Mouse (Mus musculus): ENCODE measurements around the gene 4933412E24Rik.

Gene 4933412E24Rik

GRCm38 (mm10) chr15:60016513-60016912 lies at the start of gene 4933412E24Rik:
4933412E24Rik (minus strand) TSS chr15:60016613.
- no peak for DNase-seq

- no peak for DNase-seq
These were observed 14.3 kb upstream of the 4933412E24Rik start for GRCm38 (mm10) chr15:60030728-60031127.

- DNase-seq = no peak
These were observed 4.8 kb upstream of the 4933412E24Rik start for GRCm38 (mm10) chr15:60021256-60021655.

GRCm38 (mm10) chr15:60010199-60010598 lies 6.2 kb downstream of the 4933412E24Rik start:
- DNase-seq = no peak

GRCm38 (mm10) chr15:60009610-60010009 lies 6.8 kb downstream of the 4933412E24Rik start:
- no peak for DNase-seq

GRCm38 (mm10) chr15:59983777-59984176 lies 32.6 kb downstream of the 4933412E24Rik start:
- DNase-seq = no peak

- DNase-seq = no peak
These were observed 41.1 kb downstream of the 4933412E24Rik start for GRCm38 (mm10) chr15:59975310-59975709.

GRCm38 (mm10) chr15:59974584-59974983 lies 41.8 kb downstream of the 4933412E24Rik start:
- no peak for DNase-seq

- DNase-seq = no peak
These were observed 42.5 kb downstream of the 4933412E24Rik start for GRCm38 (mm10) chr15:59973651-59974519.

Data from cerebellum, postnatal 25 days (tissue).